Mouse (Mus musculus) embryonic facial prominence, embryonic 10.5 days (tissue): Measurements from ENCODE around the gene Lce3d. TPM values are rescaled to one million over a fixed set of nuclear protein-coding genes. Genes with fewer than 3 reads are reported as not detected.

Experiments used
- DNase-seq: peaks from one replicate; pipeline ENCODE4 v3.0.0-alpha.2; 2017; ENCODE audit warnings: low spot score
- H3K27ac ChIP-seq: fragments of 300-500 bp; sonication (generic); replicated peaks from 2 replicates; pipeline ENCODE4 v1.5.1; 2016; ENCODE audit warnings: mild to moderate bottlenecking
- H3K27me3 ChIP-seq: fragments of 300-500 bp; sonication (generic); replicated peaks from 2 replicates; pipeline ENCODE4 v1.6.1; 2016; ENCODE audit warnings: low read depth, mild to moderate bottlenecking; ENCODE audit not compliant: poor library complexity, severe bottlenecking
- H3K36me3 ChIP-seq: fragments of 300-500 bp; sonication (generic); replicated peaks from 2 replicates; pipeline ENCODE4 v1.6.1; 2016; ENCODE audit warnings: mild to moderate bottlenecking, moderate library complexity
- H3K4me1 ChIP-seq: fragments of 300-500 bp; sonication (generic); 2 replicates; pipeline ENCODE4 v1.6.1; 2016
- H3K4me3 ChIP-seq: fragments of 300-500 bp; sonication (generic); 2 replicates; pipeline ENCODE4 v1.5.1; 2016; ENCODE audit warnings: mild to moderate bottlenecking, moderate library complexity
- H3K9me3 ChIP-seq: fragments of 300-500 bp; sonication (generic); 2 replicates; pipeline ENCODE4 v1.6.1; 2016; ENCODE audit warnings: mild to moderate bottlenecking
- WGBS: fragments of 180-500 bp; shearing (Covaris S2); methylation state at CpG from one replicate; pipeline ENCODE4 v1.1.7; 2016; 5-methylcytosine and 5-hydroxymethylcytosine counted together
- polyA plus RNA-seq: library from polyadenylated mRNA; unstranded; fragments of >200 nt; fragmentation: Nextera tagmentation; extraction: Ambion mirVana; gene quantifications from 2 replicates; pipeline ENCODE4 v1.2.1, GENCODE M21; 2016

The Lce3d gene
- polyA plus RNA-seq, result not detected in 2 replicates

GRCm38 (mm10) chr3:92957090-92957489 is at the start of gene Lce3d:
Gene Lce3d, plus strand, starts transcription at chr3:92957390.
- no peak for DNase-seq
- WGBS, result 95% methylated on average over 1 of the region's 1 CpGs

GRCm38 (mm10) chr3:92907571-92907970 is 49.6 kb upstream of the Lce3d start:
- no peak overlapping the region for H3K27ac ChIP-seq
- peak; percentile 26 for DNase-seq
- H3K36me3 ChIP-seq, result no peaks in the 10 kb centered on the region
- H3K4me3 ChIP-seq, result no peak overlapping the region
- H3K27me3 ChIP-seq, result no peaks in the 10 kb centered on the region
- no peaks in the 10 kb centered on the region for H3K9me3 ChIP-seq
- WGBS, result 33% methylated on average over 4 of the region's 4 CpGs
- no peaks in the 10 kb centered on the region for H3K4me1 ChIP-seq

More at GRCm38 (mm10) chr3:92957090-92957489, at the start of gene Lce3d:
- H3K9me3 ChIP-seq, result no peaks in the 10 kb centered on the region
- H3K27ac ChIP-seq, result no peak within 1 kb of the TSS
- no peak within 1 kb of the TSS for H3K4me3 ChIP-seq
- no peaks in the 10 kb centered on the region for H3K27me3 ChIP-seq
- no peaks in the 10 kb centered on the region for H3K36me3 ChIP-seq
- H3K4me1 ChIP-seq, result no peaks in the 10 kb centered on the region

- Histone ChIP-seq H3K27me3 (no peaks in the 10 kb centered on the region), H3K36me3 (no peaks in the 10 kb centered on the region), H3K4me1 (no peaks in the 10 kb centered on the region), H3K9me3 (no peaks in the 10 kb centered on the region), H3K27ac (no peak overlapping the region), H3K4me3 (no peak overlapping the region)
- WGBS, result 65% methylated on average over 4 of the region's 4 CpGs
- peak; percentile 34 for DNase-seq
Observed at GRCm38 (mm10) chr3:92920364-92920763, 36.8 kb upstream of the Lce3d start.

GRCm38 (mm10) chr3:92926130-92926529 is 31.1 kb upstream of the Lce3d start, which contains the start of gene Lce3a:
Gene Lce3a, minus strand, starts transcription at chr3:92926230.
- Histone ChIP-seq H3K36me3 (no peaks in the 10 kb centered on the region), H3K27ac (no peak within 1 kb of the TSS), H3K4me1 (no peaks in the 10 kb centered on the region), H3K4me3 (no peak within 1 kb of the TSS), H3K27me3 (no peaks in the 10 kb centered on the region), H3K9me3 (no peaks in the 10 kb centered on the region)
- no peak for DNase-seq
- 73% methylated on average over 2 of the region's 2 CpGs for WGBS

- H3K27me3 ChIP-seq, result no peaks in the 10 kb centered on the region
- H3K4me1 ChIP-seq, result no peaks in the 10 kb centered on the region
- 51% methylated on average over 2 of the region's 2 CpGs for WGBS
- no peak for DNase-seq
- H3K36me3 ChIP-seq, result no peaks in the 10 kb centered on the region
- no peak within 1 kb of the TSS for H3K4me3 ChIP-seq
- no peaks in the 10 kb centered on the region for H3K9me3 ChIP-seq
- H3K27ac ChIP-seq, result no peak within 1 kb of the TSS
Observed at GRCm38 (mm10) chr3:92932679-92933078, 24.5 kb upstream of the Lce3d start, which contains the start of gene Lce3b. Gene Lce3b, plus strand, starts transcription at chr3:92932979.

- Histone ChIP-seq H3K4me3 (no peak within 1 kb of the TSS), H3K27me3 (no peaks in the 10 kb centered on the region), H3K9me3 (no peaks in the 10 kb centered on the region), H3K27ac (no peak within 1 kb of the TSS), H3K4me1 (no peaks in the 10 kb centered on the region), H3K36me3 (no peaks in the 10 kb centered on the region)
- no peak for DNase-seq
- WGBS, result 83% methylated on average over 1 of the region's 1 CpGs
Observed at GRCm38 (mm10) chr3:92944186-92944585, 13.0 kb upstream of the Lce3d start, which contains the start of gene Lce3c. Gene Lce3c, plus strand, starts transcription at chr3:92944486.

- DNase-seq, result no peak
- no peak within 1 kb of the TSS for H3K27ac ChIP-seq
- no peaks in the 10 kb centered on the region for H3K9me3 ChIP-seq
- no peaks in the 10 kb centered on the region for H3K36me3 ChIP-seq
- no peaks in the 10 kb centered on the region for H3K4me1 ChIP-seq
- no peak within 1 kb of the TSS for H3K4me3 ChIP-seq
- H3K27me3 ChIP-seq, result no peaks in the 10 kb centered on the region
- 93% methylated on average over 2 of the region's 2 CpGs for WGBS
Observed at GRCm38 (mm10) chr3:92966761-92967160, 9.6 kb downstream of the Lce3d start, which contains the start of gene Lce3e. Gene Lce3e, plus strand, starts transcription at chr3:92967061.

- no peaks in the 10 kb centered on the region for H3K4me1 ChIP-seq
- no peak overlapping the region for H3K4me3 ChIP-seq
- no peaks in the 10 kb centered on the region for H3K36me3 ChIP-seq
- WGBS, result 84% methylated on average over 2 of the region's 2 CpGs
- DNase-seq, result no peak
- H3K9me3 ChIP-seq, result no peaks in the 10 kb centered on the region
- H3K27ac ChIP-seq, result no peak overlapping the region
- no peaks in the 10 kb centered on the region for H3K27me3 ChIP-seq
Observed at GRCm38 (mm10) chr3:92978484-92978883, 21.3 kb downstream of the Lce3d start.

GRCm38 (mm10) chr3:92991926-92992325 is 34.7 kb downstream of the Lce3d start, which contains the start of gene Lce3f:
Gene Lce3f, plus strand, starts transcription at chr3:92992226.
- Histone ChIP-seq H3K27ac (no peak within 1 kb of the TSS), H3K4me3 (no peak within 1 kb of the TSS), H3K4me1 (no peaks in the 10 kb centered on the region), H3K27me3 (no peaks in the 10 kb centered on the region), H3K9me3 (no peaks in the 10 kb centered on the region), H3K36me3 (no peaks in the 10 kb centered on the region)
- no peak for DNase-seq

- WGBS, result 6% methylated on average over 7 of the region's 7 CpGs
- no peak overlapping the region for H3K4me3 ChIP-seq
- peak; percentile 75 for DNase-seq
- H3K9me3 ChIP-seq, result no peaks in the 10 kb centered on the region
- no peaks in the 10 kb centered on the region for H3K27me3 ChIP-seq
- no peak overlapping the region for H3K27ac ChIP-seq
- no peaks in the 10 kb centered on the region for H3K36me3 ChIP-seq
- no peaks in the 10 kb centered on the region for H3K4me1 ChIP-seq
Observed at GRCm38 (mm10) chr3:92998691-92999090, 41.5 kb downstream of the Lce3d start.

- Histone ChIP-seq H3K36me3 (no peaks in the 10 kb centered on the region), H3K4me3 (no peak overlapping the region), H3K4me1 (no peaks in the 10 kb centered on the region), H3K27ac (no peak overlapping the region), H3K9me3 (no peaks in the 10 kb centered on the region), H3K27me3 (no peaks in the 10 kb centered on the region)
- DNase-seq, result no peak
- 86% methylated on average over 3 of the region's 3 CpGs for WGBS
Observed at GRCm38 (mm10) chr3:93000621-93001020, 43.4 kb downstream of the Lce3d start.

GRCm38 (mm10) chr3:93002843-93003242 is 45.7 kb downstream of the Lce3d start:
- Histone ChIP-seq H3K4me1 (no peaks in the 10 kb centered on the region), H3K4me3 (no peak overlapping the region), H3K27ac (no peak overlapping the region), H3K36me3 (no peaks in the 10 kb centered on the region), H3K9me3 (no peaks in the 10 kb centered on the region), H3K27me3 (no peaks in the 10 kb centered on the region)
- WGBS, result 73% methylated on average over 4 of the region's 4 CpGs
- DNase-seq, result no peak
